Mouse (Mus musculus) cerebellum, adult 11 months (tissue): ENCODE measurements around the gene Ica1l.
"Not testable (repeated sequence)": the region's sequence is repeated elsewhere in the genome, so short reads cannot be mapped to it uniquely, and the experiment has no call there.

Experiments used
- DNase-seq: peaks from one replicate; pipeline ENCODE4 v3.0.0; 2022

The Ica1l gene

DNA sequence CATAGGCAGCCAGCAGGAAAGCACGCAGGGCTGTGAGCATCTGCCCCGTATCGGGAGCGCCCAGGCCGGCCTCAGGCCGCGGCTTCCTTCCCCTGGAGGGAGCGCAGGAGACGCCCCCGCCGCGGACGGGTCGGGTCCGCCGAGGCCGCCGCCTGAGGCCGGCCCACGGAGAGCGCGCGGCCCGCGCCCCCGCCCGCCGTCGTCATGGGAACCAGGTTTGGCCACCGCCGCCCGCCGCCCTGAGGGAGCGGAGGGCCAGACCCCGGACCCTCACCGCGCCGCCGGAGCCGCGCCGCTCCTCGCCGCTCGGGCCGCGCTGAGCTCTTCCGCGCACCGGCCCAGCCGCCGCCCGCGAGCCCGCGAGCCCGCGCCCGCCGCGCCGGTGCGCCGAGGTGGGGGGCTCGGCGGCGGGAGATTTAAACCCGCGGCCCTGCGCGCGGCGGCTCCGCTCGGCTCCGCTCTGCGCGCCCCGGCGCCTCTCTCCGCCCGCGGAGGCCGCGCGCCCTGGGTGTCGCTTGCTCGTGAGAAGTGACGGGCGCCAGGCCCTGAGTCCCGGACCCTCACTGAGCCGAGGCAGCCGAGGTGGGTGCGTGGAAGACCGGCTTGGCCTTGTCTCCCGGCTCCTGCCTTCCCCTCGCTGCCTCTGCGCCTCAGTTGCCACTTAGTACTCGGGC, at the start of gene Ica1l:
Gene Ica1l (minus strand): TSS at position 389 of the 674 bp plus-strand sequence.
- DNase-seq: peak; percentile 66

- DNase-seq: no peak
Observed at GRCm38 (mm10) chr1:60076411-60076810, 33.4 kb upstream of the Ica1l start.

- DNase-seq: no peak
Observed at GRCm38 (mm10) chr1:60075590-60075989, 32.6 kb upstream of the Ica1l start.

GRCm38 (mm10) chr1:60074935-60075334, 32.0 kb upstream of the Ica1l start:
- DNase-seq: no peak

DNA sequence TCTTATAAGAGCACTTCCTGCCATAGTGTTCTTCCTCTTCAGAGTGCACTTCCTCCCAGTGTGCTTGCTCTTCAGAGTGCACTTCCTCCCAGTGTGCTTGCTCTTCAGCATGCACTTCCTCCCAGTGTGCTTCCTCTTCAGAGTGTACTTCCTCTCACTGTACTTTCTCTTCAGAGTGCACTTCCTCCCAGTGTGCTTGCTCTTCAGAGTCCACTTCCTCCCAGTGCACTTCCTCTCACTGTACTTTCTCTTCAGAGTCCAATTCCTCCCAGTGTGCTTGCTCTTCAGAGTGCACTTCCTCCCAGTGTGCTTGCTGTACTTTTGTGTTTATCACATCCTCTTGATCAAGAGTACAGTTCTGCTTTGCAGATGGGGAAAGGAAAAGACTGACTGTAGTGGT, 27.7 kb upstream of the Ica1l start:
- DNase-seq: not testable (repeated sequence)

DNA sequence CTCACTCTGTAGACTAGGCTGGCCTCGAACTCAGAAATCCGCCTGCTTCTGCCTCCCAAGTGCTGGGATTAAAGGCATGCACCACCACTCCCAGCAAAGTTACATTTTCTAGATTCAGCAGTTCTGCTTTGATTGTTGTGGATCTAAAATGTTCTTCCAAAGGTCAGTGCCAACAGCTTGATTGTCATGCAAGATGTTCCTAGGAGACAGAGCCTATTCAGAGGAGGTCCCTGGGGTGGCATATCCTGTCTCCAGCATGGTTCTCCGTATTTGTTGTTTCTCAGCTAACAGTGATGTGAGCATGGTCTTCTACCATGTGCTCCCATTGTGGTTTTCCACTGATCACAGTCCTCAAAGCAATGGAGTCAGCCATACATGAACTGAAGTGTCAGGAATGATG, 13.3 kb upstream of the Ica1l start:
- no peak for DNase-seq

DNA sequence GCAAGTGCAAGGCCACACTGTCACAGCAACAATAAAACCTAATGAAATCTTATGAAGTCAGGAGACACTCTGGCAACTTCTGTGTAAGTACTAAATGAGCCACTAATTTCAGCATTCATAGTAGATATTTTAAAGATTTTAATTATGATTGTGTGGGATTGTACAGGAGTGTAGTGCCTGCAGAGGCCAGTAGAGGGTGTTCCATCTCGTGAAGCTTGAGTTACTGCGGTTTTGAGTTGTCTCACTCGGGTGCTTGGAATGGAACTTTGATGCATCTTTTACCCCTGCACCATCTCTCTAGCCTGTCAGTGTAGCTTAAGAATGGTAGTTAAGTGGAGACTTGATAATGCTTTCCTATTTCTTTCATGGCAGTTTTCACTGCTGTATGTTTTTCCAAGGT, 11.7 kb upstream of the Ica1l start:
- no peak for DNase-seq

DNA sequence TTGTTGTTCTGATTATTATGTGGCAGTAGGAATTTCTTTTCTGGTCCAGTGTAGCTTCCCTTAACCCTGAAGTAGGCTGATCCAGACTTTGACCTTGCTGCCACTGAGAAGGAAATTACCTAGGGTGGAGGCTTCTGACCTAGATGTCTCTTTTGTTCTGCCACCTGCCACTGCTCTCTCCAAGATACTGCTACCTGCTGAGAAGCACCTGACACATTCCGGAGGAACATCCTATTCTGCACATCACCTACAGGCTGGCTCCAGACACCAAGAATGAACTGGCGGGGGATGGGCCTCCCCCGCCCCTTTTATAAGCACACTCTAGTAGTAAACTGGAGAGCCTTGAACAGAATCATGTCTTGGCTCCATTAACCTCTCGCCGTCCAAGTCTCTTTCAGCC, 4.5 kb upstream of the Ica1l start:
- DNase-seq: not testable (repeated sequence)

DNA sequence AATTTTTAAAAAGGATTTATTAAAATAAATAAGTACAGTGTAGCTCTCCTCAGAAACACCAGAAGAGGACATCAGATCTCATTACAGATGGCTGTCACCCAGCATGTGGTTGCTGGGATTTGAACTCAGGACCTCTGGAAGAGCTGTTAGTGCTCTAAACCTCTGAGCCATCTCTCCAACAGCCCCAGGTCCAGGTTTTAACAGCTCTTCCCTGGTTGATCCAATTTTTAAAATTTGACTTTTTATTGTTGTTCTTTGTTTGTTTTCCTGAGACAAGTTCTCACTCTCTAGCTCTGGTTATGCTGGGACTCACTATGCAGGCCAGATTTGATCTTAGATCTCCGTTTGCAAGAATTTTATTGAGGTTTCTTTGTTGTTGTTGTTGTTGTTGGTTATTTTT, 1.6 kb upstream of the Ica1l start:
- DNase-seq: no peak

DNA sequence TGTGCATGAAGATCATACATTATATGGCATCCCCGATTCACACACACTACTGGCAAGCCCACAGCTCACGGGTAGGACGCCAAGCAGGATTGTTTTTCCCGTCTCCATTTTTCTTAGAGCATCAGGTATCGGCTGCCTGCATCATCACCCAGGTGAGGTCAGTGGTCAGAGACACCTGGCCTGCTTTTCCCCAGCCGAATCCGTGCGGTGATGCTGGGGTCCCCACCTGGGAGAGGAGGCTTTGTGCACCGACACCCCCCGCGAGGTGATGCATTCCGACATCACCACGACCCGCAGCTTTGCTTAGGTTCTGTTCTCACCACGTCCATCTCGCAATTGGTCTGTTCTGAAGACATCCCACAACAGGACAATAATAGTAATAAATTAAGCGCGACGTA, 587 bp downstream of the Ica1l start:
- DNase-seq: no peak

DNA sequence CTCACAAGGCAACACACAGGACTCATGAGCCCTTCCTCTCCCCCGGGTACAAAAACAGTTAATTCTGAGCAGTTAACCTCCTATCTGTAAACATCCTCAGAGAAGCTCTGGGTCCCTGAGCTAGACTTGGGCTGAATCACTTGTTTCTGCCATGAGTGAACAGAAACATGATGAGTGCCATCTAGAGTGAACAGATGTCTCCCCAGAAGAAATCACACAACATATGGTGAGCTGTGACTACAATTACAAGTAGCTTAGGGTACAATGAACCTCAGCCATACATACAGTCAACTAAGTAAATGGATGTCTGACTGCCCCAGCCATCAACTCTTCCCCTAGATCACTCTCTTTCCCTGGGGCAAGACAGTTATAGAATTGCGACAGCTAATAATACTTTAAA, 7.9 kb downstream of the Ica1l start:
- DNase-seq: no peak

- DNase-seq: no peak
Observed at GRCm38 (mm10) chr1:60017031-60017469, 25.9 kb downstream of the Ica1l start.

- DNase-seq: no peak
Observed at GRCm38 (mm10) chr1:60016136-60016611, 26.8 kb downstream of the Ica1l start.

DNA sequence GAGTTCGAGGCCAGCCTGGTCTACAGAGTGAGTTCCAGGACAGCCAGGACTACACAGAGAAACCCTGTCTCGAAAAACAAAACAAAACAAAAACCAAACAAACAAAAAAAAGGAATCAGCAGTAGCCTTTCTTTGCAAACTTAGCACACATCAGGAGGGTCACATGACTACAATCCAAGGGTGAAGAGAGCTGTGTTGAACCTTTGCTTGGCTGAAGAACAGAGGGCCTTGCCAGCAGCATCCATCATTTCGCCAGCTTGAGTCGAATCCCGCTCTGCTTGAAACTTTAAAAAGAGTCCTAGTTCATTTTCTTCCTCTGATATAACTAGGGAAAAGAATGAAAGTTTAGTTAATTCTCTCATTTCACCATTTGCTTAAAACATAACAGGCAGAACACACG, 27.5 kb downstream of the Ica1l start:
- no peak for DNase-seq

GRCm38 (mm10) chr1:60013779-60014178, 29.2 kb downstream of the Ica1l start:
- no peak for DNase-seq

DNA sequence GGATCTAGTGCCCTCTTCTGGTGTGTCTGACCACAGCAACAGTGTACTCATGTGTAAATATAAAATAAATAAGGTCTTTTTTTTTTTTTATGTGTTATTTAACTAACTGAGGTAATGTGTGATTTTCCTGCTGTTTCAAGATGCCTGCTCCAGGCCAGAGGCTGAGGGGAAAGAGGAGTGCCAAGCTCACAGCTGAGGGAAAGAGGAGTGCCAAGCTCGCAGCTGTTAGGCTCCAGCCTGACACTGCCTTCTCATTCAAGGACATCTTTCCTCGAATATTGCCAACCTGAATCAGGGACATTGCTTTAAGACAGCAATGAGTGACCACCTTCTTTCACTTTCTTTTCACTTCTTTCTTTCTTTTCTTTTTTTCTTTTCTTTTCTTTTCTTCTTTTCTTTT, 34.2 kb downstream of the Ica1l start:
- no peak for DNase-seq

DNA sequence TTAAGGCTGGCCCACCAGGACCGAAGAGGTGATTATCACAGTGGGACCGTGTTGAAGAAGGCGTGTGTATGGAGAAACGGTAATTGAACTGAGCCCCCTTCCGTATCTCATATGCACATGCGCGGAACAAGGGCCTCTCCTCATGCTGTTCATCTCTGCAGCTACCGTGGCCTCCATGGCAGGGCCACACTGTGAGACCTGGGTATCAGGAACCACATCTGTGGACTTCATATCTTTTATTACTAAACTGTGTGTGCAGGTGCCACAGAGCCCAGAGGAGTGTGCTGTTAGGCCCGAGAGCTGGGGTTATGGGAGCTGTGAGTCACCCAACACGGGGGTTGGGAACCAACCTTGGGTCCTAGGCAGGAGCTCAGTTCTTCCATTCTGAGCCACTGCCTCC, 35.6 kb downstream of the Ica1l start:
- no peak for DNase-seq

GRCm38 (mm10) chr1:60000319-60000718, 42.7 kb downstream of the Ica1l start:
- DNase-seq: no peak

- no peak for DNase-seq
Observed at GRCm38 (mm10) chr1:59997352-59997751, 45.6 kb downstream of the Ica1l start.

GRCm38 (mm10) chr1:59995646-59996045, 47.3 kb downstream of the Ica1l start:
- no peak for DNase-seq

DNA sequence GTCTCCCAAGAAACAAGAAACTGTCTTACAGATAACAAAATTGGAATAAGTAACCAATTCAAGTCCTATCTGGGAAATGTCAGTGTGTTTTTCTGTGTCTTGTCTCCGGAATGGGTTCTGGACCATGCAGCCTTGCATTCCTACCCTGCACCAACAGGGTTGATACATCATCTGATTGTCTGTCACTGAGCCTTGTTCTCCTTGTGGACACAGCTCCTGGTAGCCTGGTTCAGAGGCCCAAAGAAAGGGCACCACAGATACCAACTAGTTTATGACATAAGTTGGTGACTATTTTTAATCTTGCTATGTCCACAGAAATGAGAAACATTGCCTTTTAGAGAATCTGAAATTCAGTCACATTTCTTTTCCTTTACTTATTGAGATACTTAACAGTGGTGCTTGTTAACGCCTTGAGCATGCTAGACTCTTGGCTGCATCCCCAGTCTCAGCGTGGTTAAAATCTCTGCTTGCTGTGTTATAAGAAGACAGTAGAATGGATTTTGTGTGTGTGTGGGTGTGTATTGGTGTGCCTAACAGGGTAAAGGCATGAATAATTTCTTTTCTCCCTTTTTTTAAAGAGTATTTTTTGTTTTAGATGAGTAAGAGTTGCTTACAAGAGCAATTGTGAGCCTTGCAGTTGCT, 55.5 kb downstream of the Ica1l start:
- DNase-seq: no peak

DNA sequence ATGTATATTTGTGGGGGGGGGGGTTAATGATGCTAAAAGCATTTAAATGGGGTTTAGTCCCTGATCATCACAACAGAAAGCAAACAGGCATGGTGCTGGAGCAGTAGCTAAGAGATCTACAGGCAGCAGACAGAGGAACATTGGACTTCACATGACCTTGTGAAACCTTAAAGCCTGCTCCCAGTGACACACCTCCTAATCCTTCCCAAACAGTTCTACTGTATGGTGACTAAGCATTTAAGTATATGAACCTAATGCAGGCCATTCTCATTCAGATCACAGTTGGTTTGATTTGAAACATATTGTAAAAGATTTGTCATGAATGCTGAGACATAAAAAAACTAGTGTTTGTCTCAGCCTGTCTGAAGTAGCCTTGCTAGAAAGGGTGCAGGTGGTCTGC, 56.4 kb downstream of the Ica1l start:
- no peak for DNase-seq

- DNase-seq: peak; percentile 24
Observed at GRCm38 (mm10) chr1:59967291-59967690, 75.7 kb downstream of the Ica1l start.

- DNase-seq: no peak
Observed at GRCm38 (mm10) chr1:59966171-59966785, 76.7 kb downstream of the Ica1l start.
